Mouse (Mus musculus): ENCODE measurements around the gene Tenm2.
A peak's percentile ranks its signal among the peaks of the same experiment; 100 is the strongest.

The Tenm2 gene

DNA sequence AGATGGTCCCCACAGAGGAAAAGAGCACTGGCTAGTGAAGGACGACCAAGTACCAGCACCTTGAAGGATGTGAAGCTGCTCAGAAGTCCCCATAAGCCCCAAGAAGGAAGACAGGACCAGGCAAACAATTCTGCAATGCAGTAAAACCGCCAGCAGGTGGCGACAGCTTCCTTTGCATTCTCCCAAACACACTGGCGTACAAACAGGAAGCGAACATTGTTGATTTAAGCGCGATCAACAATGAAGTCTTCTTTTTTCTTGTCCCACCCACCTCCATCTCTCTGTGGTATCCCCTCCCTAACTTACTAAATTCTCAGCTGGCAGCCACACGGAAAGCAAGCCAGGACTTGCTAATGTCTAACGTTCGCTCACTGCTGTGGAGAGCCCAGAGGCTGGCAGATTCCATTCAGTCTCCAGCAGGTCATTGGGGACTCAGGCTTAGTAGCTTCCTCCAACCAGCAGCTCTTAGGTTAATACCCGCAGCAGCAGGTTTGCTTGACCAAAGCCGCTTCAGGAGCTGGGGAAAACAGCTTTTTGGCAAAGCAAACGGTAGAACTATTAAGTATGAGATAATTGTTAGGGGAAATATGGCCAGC, 1190.0 kb downstream of the Tenm2 start:
- DNase-seq (ENCODE audit: low spot score), result peak; percentile 74

DNA sequence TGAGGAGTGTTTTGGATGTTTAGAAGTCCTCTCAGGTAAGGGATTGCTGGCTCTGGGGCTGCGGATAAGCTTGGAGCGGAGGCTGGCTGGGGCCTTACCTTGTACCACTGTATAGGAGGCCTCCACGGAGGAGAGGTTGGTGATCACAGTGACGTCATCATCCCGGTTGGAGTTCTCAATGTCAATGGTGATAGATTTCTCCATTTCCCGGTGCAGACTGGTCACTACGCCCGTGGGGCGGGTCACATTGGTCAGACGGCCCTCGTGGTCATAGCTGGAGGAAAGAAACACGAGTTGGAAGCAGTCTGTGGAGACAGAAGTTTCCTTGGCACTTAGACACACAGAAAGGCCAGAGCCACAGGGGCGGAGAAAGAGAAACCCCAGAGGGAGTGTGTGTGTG, 1194.4 kb downstream of the Tenm2 start:
- DNase-seq (ENCODE audit: low spot score), result no peak

DNA sequence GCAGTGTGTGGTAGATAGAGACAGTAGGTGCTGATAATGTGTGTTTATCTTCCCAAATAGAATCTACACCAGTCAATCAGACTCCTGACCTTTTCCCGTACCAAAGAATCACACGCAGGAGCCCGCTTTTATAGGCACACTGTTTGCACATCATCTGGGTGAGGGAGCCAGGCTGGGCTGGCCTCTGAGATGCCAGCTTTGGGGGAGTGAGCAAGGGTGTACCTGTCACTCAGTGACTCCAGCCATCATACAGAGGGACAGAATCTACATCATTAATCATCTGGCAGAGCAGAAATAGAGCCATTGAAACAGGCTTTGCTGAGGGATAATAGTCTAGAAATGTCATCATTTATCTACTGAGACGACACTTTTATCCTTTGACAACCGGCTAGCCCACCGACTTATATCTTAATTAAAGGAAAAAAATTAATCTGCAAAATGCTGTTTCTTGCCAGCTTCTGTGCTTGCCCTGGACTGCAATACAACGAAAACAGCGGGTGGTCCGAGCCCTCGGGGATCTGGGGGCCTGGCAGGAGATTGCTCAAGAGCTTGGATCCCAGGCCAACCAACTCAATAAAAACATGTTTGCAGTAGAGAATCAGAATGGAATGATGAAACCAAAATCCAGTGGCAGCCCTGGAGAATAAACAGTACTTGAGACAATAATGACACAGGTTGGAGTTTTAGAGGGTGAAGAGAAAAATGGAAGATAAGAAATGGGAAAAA, 1195.1 kb downstream of the Tenm2 start:
- DNase-seq (ENCODE audit: low spot score), result no peak

DNA sequence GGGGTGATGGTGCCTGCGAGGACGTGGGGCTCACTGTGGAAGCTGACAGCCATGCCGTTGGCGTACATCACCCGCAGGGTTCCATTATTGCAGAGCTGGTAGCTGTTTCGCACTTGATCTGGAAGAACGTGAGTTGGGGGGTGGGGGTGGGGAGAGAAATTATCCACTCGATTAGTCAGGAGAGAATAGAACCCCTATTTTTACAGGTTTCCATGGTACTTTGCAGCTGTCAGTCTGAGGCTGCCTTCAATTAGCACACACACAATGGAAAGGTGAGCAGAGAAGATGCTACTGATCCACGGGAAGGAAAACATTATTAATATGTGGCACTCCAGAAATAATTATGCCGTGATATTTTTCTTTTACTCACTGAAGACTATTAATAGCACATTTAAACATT, 1195.9 kb downstream of the Tenm2 start:
- no peak for DNase-seq (ENCODE audit: low spot score)

DNA sequence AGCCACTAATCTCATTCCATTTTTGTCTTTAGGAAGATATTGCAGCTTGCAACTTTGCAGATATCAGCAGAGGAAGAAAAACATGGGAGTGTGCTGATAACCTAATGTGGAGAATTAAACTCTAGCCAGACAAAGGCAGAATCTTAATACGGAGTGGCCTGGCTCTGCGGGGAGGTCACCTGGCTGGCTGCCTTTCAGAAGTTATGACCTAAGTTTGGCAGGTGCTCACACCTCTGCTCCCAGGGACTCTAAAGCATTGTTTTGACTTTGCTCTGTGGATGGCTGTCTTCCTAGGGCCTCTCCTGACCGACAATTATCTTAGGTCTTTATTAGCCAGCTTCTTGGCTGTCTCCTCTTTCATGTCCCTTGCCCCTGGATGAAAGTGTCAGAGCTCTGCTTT, 1197.4 kb downstream of the Tenm2 start:
- no peak for DNase-seq (ENCODE audit: low spot score)

DNA sequence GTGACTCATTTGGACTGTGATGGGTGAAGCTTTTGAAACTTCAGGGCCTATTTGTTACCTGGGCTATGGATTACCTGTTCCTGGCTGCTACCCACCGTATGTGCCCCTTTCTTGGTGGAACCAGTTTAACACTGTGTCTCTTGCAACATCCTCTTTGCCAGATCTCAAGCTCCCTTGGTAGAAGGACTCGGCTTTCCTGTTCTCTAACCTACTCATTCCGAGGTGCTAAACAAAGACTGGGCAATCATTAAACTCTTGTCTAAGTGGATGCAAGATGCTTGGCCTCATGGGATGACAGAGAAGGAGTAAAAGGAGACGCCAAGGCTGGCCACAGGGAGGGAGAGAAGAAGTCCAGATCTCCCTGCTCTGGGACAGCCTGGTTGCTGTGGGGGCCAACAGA, 1198.5 kb downstream of the Tenm2 start:
- no peak for DNase-seq (ENCODE audit: low spot score)

DNA sequence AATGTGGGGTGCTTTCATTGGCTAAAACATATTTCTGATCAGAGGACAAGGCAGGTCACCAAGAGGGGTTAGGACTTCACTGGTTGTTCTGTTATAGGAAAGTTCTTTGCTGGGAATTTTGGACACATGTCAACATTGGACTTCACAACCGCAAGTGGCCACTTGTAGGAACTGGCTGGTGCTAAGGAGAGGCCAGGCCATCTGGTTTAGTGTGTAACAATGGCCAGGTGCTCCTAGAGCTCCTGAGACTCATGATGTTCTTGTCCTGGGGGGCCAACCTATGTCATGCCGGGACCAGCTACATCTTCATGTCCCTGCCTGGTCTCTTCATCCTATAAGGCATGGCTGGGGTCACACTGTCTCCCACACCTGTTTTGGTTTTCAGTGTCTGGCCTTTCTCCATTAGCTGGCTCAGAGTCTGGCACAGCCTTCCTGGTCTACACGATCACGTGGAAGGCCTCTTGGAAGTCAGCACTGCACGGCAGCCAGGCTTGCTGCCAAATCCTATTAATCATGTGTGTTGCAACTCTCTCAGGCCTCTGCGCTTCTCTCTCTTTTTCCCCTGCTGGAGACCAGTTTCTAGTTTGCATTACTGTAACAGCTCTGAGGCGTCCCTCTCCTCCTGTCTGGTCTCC, 1199.6 kb downstream of the Tenm2 start:
- peak; percentile 92 for DNase-seq (ENCODE audit: low spot score)

DNA sequence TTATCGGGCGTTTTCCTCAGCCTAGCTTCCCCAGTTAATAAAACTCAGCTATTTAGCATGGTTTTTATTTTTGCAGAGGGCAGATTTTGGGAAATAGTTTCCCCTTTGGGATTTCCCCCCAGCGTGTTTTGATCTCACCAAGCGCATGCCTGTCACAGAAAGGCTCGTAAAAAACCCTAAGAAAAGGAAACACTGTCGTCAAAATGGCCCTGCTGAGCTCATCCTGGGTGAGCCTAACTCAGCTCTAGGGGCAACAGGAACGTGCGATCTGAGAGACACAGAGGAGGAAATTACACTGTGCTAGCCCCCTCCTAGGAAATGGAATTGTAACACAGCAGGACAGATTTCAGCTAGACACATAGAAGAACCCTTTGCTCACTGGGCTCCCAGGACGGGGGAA, 1204.0 kb downstream of the Tenm2 start:
- DNase-seq (ENCODE audit: low spot score), result no peak

DNA sequence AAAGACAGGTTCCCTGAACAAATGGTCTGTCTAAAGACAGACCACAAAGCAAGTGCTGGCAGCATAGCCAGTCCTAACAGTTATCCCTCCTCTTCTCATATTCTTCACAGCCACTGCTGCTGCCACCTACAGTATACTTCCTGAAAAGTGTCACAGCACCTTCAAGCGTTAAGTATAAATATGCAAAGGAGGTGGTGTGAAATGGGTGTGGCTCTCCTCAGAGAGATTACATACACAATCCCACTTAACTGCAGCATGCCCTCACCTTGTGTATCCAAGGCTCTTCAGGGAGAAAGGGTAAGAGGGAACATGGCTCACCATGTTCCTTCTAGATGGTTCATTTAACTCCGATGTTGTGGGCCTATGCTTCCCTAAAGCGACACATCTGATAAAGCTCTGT, 1215.8 kb downstream of the Tenm2 start:
- no peak for DNase-seq (ENCODE audit: low spot score)

DNA sequence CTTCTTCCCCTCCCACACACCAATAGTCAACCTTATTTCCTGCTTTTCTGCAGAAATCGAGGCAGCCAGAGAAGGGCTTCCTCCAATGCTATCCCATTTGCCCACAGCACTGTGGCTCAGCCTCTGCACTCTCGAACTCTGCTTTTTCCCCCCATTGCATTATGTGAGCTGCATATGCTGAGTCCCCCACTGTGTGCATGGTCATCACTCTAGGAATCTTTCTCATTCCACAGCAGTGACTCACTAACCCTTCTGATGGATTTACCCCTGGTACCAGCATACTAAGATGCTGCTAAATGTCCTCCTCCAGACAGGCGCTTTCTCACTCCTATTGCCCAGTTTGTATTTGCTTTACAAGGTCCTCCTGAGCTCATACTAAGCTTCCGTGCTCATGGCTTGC, 1222.6 kb downstream of the Tenm2 start:
- DNase-seq (ENCODE audit: low spot score), result no peak

DNA sequence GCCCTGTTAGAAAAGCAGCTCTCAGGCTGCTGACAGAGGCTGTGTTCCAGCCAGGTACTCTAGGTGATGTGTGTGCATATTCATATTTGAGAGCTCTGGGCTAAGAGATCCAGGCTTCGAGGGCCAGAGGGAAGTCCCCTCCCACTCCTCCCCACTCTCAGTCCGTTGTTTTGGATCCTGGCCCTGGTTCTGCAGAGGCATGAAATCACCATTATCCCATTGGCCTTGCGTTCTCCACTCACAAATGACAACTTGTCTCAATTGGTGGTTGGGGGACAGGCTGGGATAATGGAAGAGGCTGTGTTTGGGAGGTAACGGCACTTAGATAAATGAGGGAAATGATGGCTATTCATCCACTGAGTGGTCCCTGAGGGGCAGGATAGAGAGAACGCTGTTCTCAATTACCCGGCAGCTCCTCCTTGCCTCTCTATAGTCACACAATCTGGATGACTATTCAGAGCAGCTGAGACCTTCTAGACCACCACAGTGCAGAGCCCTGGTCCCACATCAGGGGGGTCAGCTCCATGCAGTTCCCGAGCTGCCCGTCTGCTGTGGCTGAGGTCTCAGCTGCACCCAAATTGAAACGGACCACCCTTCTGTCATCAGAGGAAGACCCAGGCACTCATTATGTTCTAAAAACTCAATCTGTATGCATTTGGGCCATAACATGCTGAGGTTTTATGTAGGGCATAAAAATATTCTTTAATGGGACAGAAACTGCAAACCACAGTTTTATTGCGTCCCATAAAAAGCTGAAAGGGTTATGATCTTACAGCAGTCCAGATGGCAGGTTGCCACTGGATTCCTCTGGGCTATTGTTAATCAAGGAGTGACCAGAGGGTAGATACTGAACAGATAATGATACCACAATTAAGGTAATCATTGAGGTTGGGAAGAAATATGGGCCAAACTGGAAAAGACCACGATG, 1226.2 kb downstream of the Tenm2 start:
- no peak for DNase-seq (ENCODE audit: low spot score)

DNA sequence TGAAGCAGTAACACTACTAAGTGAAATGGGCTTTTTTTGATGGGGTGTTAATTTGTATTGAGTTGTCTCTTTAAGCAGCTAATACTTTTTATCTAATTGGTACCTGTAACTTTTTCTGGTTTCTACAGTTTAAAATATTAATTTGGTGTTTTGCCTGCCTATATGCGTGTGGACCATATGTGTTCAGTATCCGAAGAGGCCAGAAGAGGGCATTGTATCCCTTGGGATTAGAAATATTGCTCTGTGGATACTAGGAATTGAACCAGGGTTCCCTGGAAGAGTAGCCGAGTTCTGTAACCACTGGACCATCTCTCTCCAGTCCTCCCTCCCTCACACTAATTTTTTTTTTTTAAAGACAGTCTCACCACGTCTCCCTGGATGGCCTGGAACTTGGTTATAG, 1232.9 kb downstream of the Tenm2 start:
- DNase-seq (ENCODE audit: low spot score), result no peak

DNA sequence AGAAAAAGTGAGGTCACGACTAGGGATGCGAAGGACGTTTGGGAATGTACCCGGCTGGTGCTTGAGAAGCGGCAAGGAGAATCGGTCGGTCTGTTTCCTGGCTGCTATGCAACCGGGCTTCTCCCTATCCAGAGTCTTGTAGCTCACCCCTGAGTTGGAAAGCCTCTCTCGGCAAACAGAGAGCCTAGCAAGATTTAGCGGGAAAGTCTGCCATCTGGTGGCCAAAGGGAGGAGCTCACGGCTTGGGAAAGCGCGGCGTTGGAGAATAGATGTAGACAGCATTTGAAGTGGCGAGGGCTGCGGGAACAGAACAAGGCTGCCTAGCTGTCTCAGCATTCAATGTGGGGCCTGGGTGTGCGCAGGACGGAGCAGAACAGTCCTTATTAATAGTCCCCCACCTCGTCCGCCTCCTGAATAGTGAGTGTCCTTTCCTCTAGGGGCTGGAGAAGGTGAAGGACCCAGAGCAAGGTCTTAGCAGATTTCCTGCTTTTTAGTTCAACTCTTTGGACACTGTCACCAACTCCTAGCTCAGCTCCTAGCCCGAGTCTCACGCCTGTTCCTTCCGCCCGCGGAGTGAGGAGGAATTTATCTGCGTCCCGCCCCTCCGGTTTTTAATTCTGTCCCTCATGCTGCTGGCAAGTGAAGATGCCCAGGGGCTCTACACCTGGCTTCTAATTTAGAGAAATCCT, 1234.3 kb downstream of the Tenm2 start:
- peak; percentile 89 for DNase-seq (ENCODE audit: low spot score)

DNA sequence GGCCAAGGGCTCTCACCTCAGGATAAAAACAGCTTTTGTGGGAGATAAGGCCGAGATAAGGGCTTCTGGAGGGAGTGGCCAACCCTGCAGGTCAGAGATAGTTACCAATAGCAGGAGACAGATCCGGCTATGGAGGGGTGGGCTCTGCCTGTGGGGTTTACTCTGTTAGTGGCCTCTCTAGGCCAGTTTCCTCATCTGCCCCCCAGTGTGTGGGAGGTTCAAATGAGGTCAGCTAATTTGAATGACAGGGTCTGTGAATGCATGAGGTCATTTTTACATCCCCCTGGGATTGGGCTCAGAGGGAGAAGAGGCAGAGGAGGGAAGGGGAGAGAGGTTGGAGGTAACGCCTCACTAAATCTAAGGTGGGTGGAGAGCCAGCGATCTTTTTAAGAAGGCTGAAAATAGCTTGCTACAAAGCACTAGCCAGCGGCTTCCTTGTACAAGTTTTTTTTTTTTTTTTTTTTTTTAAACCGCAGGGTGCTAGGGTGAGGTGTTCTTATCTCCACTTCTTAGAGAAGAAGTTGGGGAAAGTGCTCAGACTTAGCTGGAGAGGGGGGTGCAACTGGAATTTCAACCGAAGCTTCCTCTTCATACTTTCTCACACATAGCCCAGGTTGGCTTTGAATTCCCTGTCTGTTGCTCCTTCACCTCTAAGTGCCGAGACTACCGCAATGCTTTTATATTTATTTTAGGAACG, 1235.0 kb downstream of the Tenm2 start:
- DNase-seq (ENCODE audit: low spot score), result no peak

DNA sequence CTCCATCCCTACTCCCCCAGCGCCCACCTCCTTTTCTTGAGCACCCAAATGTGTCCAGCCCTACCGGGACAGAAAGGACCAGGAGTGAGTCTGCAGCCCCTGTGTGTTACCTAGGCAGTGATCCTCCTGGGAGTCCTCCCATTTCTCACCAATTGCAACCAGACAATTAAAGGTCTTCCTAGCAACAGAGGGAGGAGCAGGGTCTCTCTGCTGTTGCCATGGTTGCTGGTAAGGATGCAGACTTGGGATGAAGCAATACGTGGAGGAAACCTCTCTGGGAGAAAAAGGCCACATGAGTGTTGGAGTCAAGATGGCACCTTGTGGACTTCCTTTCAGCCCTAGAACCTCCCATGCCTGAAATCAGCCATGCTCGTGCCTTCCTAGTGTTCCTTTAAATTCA, 1235.7 kb downstream of the Tenm2 start:
- DNase-seq (ENCODE audit: low spot score), result no peak

DNA sequence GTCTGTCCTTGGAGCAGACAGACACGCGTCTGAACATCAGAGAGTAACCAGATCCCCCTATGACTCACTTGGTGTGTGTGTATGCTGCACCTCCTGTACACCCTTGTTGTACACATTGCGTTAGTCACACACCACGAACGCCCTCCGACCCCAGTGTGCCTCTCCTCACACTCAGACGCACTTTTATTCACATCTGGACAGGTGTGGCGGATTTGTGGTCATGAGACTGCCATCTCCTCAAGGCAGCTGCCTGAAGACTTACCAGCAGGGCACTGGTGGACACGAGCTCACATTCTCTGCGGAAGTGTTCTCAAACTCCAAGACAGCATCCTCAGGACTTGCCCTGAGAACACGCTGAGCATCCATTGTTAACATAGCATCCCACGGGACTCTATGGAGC, 1237.7 kb downstream of the Tenm2 start:
- DNase-seq (ENCODE audit: low spot score), result no peak

DNA sequence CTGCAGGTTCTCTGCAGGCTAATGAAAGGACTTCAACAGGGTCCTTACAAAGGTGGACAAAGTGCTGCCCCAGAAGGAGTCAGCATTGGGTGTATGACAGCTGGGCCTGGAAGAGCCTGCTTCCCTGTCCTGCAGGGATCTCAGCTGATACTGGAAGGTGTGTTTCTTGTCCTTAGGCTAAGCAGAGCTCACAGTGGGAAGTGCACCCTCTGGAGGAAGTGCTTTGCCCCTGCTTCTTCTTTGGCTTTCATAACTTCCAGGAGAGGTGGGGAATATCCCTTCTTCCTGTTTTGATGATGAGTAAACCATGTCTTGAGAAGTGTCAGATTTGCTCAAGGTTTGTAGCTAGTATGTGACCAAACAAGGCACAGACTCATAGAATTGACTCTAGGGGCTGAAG, 1240.5 kb downstream of the Tenm2 start:
- no peak for DNase-seq (ENCODE audit: low spot score)

DNA sequence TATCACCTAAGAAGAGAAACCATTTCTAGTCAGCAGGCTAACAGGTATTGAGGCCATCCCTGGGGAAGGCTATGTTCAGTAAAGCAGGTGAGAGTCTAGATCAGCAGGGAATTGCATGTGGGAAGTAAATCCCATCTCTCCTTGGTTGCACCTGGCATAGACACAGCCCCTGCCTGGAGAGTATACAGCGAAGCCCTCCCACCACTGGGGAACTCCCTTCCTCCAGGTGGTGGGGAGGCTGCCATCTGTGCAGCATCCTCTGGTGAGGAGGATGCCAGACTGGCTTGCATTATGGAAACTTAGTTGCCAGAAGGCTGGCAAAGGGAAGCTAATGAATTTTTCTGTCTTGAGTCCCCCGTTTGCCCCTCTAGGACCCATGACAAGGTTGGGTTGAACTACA, 1243.9 kb downstream of the Tenm2 start:
- DNase-seq (ENCODE audit: low spot score), result no peak

DNA sequence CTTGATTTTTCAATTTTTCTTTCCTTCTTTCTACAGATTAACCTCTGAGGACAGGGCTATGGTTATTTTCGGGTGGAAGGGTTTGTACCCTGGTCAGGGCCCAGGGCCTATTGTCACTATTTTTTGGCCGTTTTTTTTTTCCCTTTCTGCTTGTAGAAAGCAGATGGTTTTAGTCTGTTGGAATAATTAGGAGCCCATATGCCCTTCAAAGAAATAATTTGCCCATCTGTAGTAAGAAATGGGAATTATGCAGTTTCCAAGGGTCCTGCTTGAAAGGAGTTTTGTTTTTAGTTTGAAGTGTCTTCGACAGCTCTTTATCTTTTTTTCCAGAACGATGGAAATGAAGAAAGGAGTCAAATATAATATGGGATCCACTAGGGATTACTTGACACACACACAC, 1245.8 kb downstream of the Tenm2 start:
- no peak for DNase-seq (ENCODE audit: low spot score)

DNA sequence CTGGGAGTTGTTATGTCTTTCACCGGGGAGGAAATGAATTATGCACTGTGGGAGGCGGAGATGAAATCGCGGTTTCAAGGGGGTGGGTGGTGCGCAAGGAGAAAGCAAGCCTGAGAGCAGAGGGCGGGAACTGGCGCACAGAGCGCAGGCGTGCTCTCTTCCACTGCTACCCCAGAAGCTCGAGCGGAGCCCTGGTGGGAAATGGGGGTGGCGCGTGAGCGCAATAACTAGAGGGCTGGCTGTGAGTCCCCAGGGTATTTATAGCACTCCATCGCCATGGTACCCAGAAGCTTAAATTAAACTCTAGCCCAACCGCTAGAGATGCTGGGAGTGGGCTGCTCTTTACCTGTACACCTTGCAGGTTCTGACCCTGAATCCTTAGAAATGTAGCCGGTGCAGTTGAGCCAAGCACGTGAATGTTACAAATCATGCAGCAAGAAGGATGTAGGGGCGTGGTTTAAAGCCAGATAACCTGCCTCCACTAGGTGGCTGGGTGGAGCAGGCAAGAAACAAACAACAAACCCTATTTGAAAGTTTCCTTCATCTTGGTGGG, 1249.8 kb downstream of the Tenm2 start:
- DNase-seq (ENCODE audit: low spot score), result peak; percentile 50

DNA sequence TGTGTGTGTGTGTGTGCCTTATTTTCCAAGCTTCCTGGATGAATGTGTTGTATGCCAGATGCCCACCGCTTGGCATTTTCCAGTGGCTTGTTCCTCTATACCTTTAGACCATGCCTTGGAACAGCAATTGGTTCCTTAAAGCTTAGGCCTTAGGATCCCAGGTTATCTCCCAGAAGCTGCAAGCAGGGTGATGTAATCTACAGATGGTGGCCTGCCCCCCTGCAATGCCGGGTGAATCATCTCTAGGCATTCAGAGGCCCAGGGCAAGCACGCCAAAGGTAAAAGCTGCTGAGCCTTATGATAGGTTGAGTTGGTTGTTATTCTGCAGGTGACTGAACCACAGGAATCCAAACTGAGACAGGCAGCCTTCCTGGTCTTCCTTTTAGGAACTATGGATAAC, 1253.0 kb downstream of the Tenm2 start:
- peak; percentile 43 for DNase-seq (ENCODE audit: low spot score)

Data from urinary bladder, postnatal 14 days (tissue).